Mouse (Mus musculus) C2C12 (cell line): ENCODE data around the gene Wdr64.

ENCODE experiments used
- CEBPB ChIP-seq: IDR thresholded peaks from one replicate; pipeline ENCODE4 v1.6.1; 2011; ENCODE audit warnings: low read depth, mild to moderate bottlenecking, control low read depth, moderate library complexity
- CTCF ChIP-seq: IDR thresholded peaks from one replicate; pipeline ENCODE4 v1.5.1; 2011; ENCODE audit not compliant: control insufficient read depth, insufficient read depth, insufficient read length
- MAX ChIP-seq: IDR thresholded peaks from one replicate; pipeline ENCODE4 v1.6.1; 2011; ENCODE audit warnings: mild to moderate bottlenecking, control low read depth
- MYOD1 ChIP-seq: IDR thresholded peaks from one replicate; pipeline ENCODE4 v1.6.1; 2011; ENCODE audit warnings: low read depth; ENCODE audit not compliant: control insufficient read depth, insufficient read length

- TF ChIP-seq CTCF (no peak), MYOD1 (no peak), CEBPB (no peak), MAX (no peak)
Observed at GRCm38 (mm10) chr1:175712338-175712909, 14.0 kb downstream of the Wdr64 start.
